Mouse (Mus musculus) midbrain, embryonic 11.5 days (tissue): Measurements from ENCODE around the gene Ppp2r3a. TPM values are rescaled to one million over a fixed set of nuclear protein-coding genes. Genes with fewer than 3 reads are reported as not detected.

Source experiments
- ATAC-seq: fragments of 200-750 bp; cut with Nextera tagmentation; 2 replicates; pipeline ENCODE4 v1.8.0; 2017; ENCODE audit warnings: moderate TSS enrichment, moderate library complexity; ENCODE audit not compliant: low FRiP score
- DNase-seq: peaks from one replicate; pipeline ENCODE4 v3.0.0; 2015; ENCODE audit warnings: low spot score; ENCODE audit errors: missing footprints
- H3K27ac ChIP-seq: fragments of 300-500 bp; sonication (generic); 2 replicates; pipeline ENCODE4 v1.5.1; 2014; ENCODE audit warnings: low read depth, low read length
- H3K27me3 ChIP-seq: fragments of 300-500 bp; sonication (generic); 2 replicates; pipeline ENCODE4 v1.6.1; 2014; ENCODE audit warnings: mild to moderate bottlenecking, low read length, moderate library complexity, mixed read lengths; ENCODE audit not compliant: control insufficient read depth, insufficient read depth
- H3K36me3 ChIP-seq: fragments of 300-500 bp; sonication (generic); 2 replicates; pipeline ENCODE4 v1.6.1; 2014; ENCODE audit warnings: mild to moderate bottlenecking, low read length, moderate library complexity, mixed read lengths; ENCODE audit not compliant: control insufficient read depth, insufficient read depth
- H3K4me1 ChIP-seq: fragments of 300-500 bp; sonication (generic); 2 replicates; pipeline ENCODE4 v1.6.1; 2014; ENCODE audit warnings: low read length; ENCODE audit not compliant: control insufficient read depth, insufficient read depth
- H3K4me2 ChIP-seq: fragments of 300-500 bp; sonication (generic); 2 replicates; pipeline ENCODE4 v1.6.1; 2014; ENCODE audit warnings: mild to moderate bottlenecking, moderate library complexity
- H3K4me3 ChIP-seq: fragments of 300-500 bp; sonication (generic); 2 replicates; pipeline ENCODE4 v1.5.1; 2014; ENCODE audit warnings: low read depth, low read length
- H3K9ac ChIP-seq: fragments of 300-500 bp; sonication (generic); 2 replicates; pipeline ENCODE4 v1.6.1; 2014; ENCODE audit warnings: low read length
- H3K9me3 ChIP-seq: fragments of 300-500 bp; sonication (generic); 2 replicates; pipeline ENCODE4 v1.6.1; 2016; ENCODE audit warnings: low read length; ENCODE audit not compliant: control insufficient read depth
- WGBS: fragments of 180-500 bp; shearing (Covaris S2); extraction: QIAGEN DNeasy Blood & Tissue Kit; methylation state at CpG from one replicate; pipeline ENCODE4 v1.1.7; 2014; 5-methylcytosine and 5-hydroxymethylcytosine counted together
- polyA plus RNA-seq: library from polyadenylated mRNA; unstranded; fragments of >200 nt; fragmentation: Nextera tagmentation; extraction: Ambion mirVana; gene quantifications from 2 replicates; pipeline ENCODE4 v1.2.1, GENCODE M21; 2014

Gene Ppp2r3a
- polyA plus RNA-seq, 1 experiment from 2014 or later, result 15.7 TPM

DNA sequence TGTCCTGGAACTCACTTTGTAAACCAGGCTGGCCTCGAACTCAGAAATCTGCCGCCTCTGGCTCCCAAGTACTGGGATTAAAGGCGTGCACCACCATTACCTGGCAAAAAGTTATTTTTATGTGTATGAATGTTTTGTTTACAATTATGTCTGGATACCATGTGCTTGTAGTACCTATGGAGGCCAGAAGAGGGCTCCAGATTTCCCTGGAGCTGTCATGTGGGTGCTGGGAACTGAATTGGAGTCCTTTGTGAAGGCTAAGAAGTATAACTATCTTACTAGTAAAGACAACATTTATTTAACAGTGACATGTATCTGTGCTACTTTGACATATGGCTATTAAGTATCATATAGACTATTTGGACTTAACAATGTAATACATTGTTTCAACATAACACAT, 181.8 kb downstream of the Ppp2r3a start:
- WGBS, result 90% methylated on average over 3 of the region's 3 CpGs
- Histone ChIP-seq H3K9me3 (no peaks in the 10 kb centered on the region; the same call in 1 of the 2 replicates), H3K36me3 (no peaks in the 10 kb centered on the region), H3K4me2 (no peak overlapping the region), H3K27me3 (no peaks in the 10 kb centered on the region), H3K9ac (no peak overlapping the region), H3K4me3 (no peak overlapping the region), H3K27ac (no peak overlapping the region), H3K4me1 (no peaks in the 10 kb centered on the region)
- no peak for DNase-seq
- no peak for ATAC-seq

- no peak overlapping the region for H3K4me3 ChIP-seq
- no peaks in the 10 kb centered on the region for H3K36me3 ChIP-seq
- H3K27ac ChIP-seq, result no peak overlapping the region
- H3K4me1 ChIP-seq, result no peaks in the 10 kb centered on the region
- H3K27me3 ChIP-seq, result no peaks in the 10 kb centered on the region
- H3K9ac ChIP-seq, result no peak overlapping the region
- ATAC-seq (no peak), DNase-seq (no peak)
- no peaks in the 10 kb centered on the region; the same call in 1 of the 2 replicates for H3K9me3 ChIP-seq
- no peak overlapping the region for H3K4me2 ChIP-seq
- 87% methylated on average over 3 of the region's 3 CpGs for WGBS
Measured at GRCm38 (mm10) chr9:101065076-101065602, 186.5 kb downstream of the Ppp2r3a start.

GRCm38 (mm10) chr9:101062253-101062780, 189.3 kb downstream of the Ppp2r3a start:
- no peak for ATAC-seq
- WGBS, result 75% methylated on average over 6 of the region's 6 CpGs
- H3K27ac ChIP-seq, result no peak overlapping the region
- no peaks in the 10 kb centered on the region for H3K4me1 ChIP-seq
- H3K36me3 ChIP-seq, result no peaks in the 10 kb centered on the region
- no peak overlapping the region for H3K9ac ChIP-seq
- H3K4me2 ChIP-seq, result no peak overlapping the region
- H3K27me3 ChIP-seq, result no peaks in the 10 kb centered on the region
- no peak for DNase-seq
- H3K4me3 ChIP-seq, result no peak overlapping the region
- no peaks in the 10 kb centered on the region for H3K9me3 ChIP-seq

GRCm38 (mm10) chr9:101061035-101061434, 190.6 kb downstream of the Ppp2r3a start:
- no peak for ATAC-seq
- H3K9me3 ChIP-seq, result no peaks in the 10 kb centered on the region
- no peak overlapping the region for H3K4me3 ChIP-seq
- H3K9ac ChIP-seq, result no peak overlapping the region
- H3K4me1 ChIP-seq, result no peaks in the 10 kb centered on the region
- DNase-seq, result no peak
- H3K4me2 ChIP-seq, result no peak overlapping the region
- no peaks in the 10 kb centered on the region for H3K27me3 ChIP-seq
- H3K27ac ChIP-seq, result no peak overlapping the region
- WGBS, result 88% methylated on average over 11 of the region's 11 CpGs
- no peaks in the 10 kb centered on the region for H3K36me3 ChIP-seq

- no peak for DNase-seq
- Histone ChIP-seq H3K36me3 (no peaks in the 10 kb centered on the region), H3K27ac (no peak overlapping the region), H3K4me1 (no peaks in the 10 kb centered on the region), H3K27me3 (no peaks in the 10 kb centered on the region), H3K9me3 (no peaks in the 10 kb centered on the region), H3K4me2 (no peak overlapping the region), H3K9ac (no peak overlapping the region), H3K4me3 (no peak overlapping the region)
- WGBS, result 95% methylated on average over 4 of the region's 4 CpGs
- no peak for ATAC-seq
Measured at GRCm38 (mm10) chr9:101057156-101057555, 194.4 kb downstream of the Ppp2r3a start.

Other genes with a start within 250 kb of the Ppp2r3a start
- 14.3 and 15.9 TPM in 2 replicates for gene Pccb, start 216.9 kb downstream of the Ppp2r3a start, polyA plus RNA-seq
- 5.6 and 6.0 TPM in 2 replicates for gene Msl2, start 177.7 kb downstream of the Ppp2r3a start, polyA plus RNA-seq